Mouse (Mus musculus): ENCODE results near the gene Chrna4. TPM values are rescaled to one million over a fixed set of nuclear protein-coding genes. Genes with fewer than 3 reads are reported as not detected.

The Chrna4 gene
- polyA plus RNA-seq, 1 experiment from 2014 or later = 47.4 TPM

DNA sequence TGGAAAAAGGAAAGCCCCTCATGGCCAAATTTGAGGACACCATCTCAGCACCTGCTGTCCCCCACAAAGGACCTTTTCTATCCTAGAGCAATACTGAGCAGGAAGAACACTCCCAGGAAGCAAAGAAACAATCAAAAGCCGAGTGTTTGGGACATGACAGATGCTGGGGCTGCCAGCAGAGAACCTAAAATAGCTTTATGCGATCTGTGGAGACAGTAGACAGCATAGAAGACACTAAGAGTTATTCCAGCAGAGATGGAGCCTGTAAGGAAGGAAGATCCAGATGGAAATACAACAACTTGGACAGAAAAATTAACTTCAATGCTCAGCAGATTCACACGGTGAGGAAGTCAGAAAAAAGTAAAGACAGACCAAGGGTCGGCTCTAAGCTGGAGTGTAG lies 22.5 kb upstream of the Chrna4 start:
- H3K27ac ChIP-seq (replicated peaks) = no peak overlapping the region
- no peak overlapping the region for H3K4me2 ChIP-seq
- H3K4me3 ChIP-seq (replicated peaks) = no peak overlapping the region
- H3K9ac ChIP-seq (replicated peaks) = no peak overlapping the region
- no peaks in the 10 kb centered on the region for H3K27me3 ChIP-seq (replicated peaks)
- no peak for ATAC-seq (ENCODE audit: low FRiP score)
- H3K36me3 ChIP-seq = no peaks in the 10 kb centered on the region
- H3K9me3 ChIP-seq (replicated peaks) = no peaks in the 10 kb centered on the region
- WGBS = 62% methylated on average over 4 of the region's 4 CpGs
- no peaks in the 10 kb centered on the region; the same call in 1 of the 2 replicates for H3K4me1 ChIP-seq

DNA sequence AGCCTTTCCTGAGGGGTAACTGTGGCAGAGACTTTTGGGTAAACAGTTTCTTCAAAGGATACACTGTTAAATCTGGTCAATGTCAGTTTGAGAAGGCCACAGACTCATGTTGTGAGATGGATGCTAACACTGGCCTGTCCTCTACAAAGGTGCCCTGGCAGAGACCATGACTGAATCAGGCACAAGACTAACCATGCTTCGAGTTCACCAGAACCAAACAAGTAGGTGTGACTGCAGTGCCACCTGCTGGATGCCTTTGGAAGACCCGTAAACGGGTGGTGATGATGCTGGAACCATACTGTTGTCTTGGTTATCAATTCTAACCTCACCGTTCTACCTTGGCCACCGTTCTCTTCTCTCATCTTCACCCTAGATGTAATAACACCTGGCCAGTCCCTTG lies 16.8 kb upstream of the Chrna4 start:
- Histone ChIP-seq H3K4me1 (peaks cover 16% of the 10 kb centered on the region), H3K27ac (replicated peaks) (no peak overlapping the region), H3K36me3 (no peaks in the 10 kb centered on the region), H3K9me3 (replicated peaks) (no peaks in the 10 kb centered on the region), H3K4me3 (replicated peaks) (no peak overlapping the region), H3K9ac (replicated peaks) (no peak overlapping the region), H3K27me3 (replicated peaks) (no peaks in the 10 kb centered on the region), H3K4me2 (no peak overlapping the region)
- 20% methylated on average over 5 of the region's 5 CpGs for WGBS
- peak; percentile 82 for ATAC-seq (ENCODE audit: low FRiP score)

- H3K4me2 ChIP-seq = no peak overlapping the region
- H3K27me3 ChIP-seq (replicated peaks) = no peaks in the 10 kb centered on the region
- H3K36me3 ChIP-seq = no peaks in the 10 kb centered on the region
- H3K4me1 ChIP-seq = peaks cover 16% of the 10 kb centered on the region
- 7% methylated on average over 3 of the region's 3 CpGs for WGBS
- H3K4me3 ChIP-seq (replicated peaks) = no peak overlapping the region
- H3K27ac ChIP-seq (replicated peaks) = no peak overlapping the region
- no peak overlapping the region for H3K9ac ChIP-seq (replicated peaks)
- ATAC-seq (ENCODE audit: low FRiP score) = no peak
- H3K9me3 ChIP-seq (replicated peaks) = no peaks in the 10 kb centered on the region
These were observed 14.8 kb upstream of the Chrna4 start for GRCm38 (mm10) chr2:181058193-181058592.

- Histone ChIP-seq H3K4me1 (peaks cover 16% of the 10 kb centered on the region), H3K9me3 (replicated peaks) (no peaks in the 10 kb centered on the region), H3K4me3 (replicated peaks) (no peak overlapping the region), H3K36me3 (no peaks in the 10 kb centered on the region), H3K9ac (replicated peaks) (no peak overlapping the region), H3K4me2 (no peak overlapping the region), H3K27ac (replicated peaks) (no peak overlapping the region), H3K27me3 (replicated peaks) (no peaks in the 10 kb centered on the region)
- no peak for ATAC-seq (ENCODE audit: low FRiP score)
- 30% methylated on average over 8 of the region's 8 CpGs for WGBS
These were observed 14.0 kb upstream of the Chrna4 start for GRCm38 (mm10) chr2:181057341-181057740.

- H3K27me3 ChIP-seq (replicated peaks) = no peaks in the 10 kb centered on the region
- no peak for ATAC-seq (ENCODE audit: low FRiP score)
- no peaks in the 10 kb centered on the region for H3K36me3 ChIP-seq
- H3K4me3 ChIP-seq (replicated peaks) = no peak overlapping the region
- no peak overlapping the region for H3K9ac ChIP-seq (replicated peaks)
- peaks cover 6% of the 10 kb centered on the region for H3K4me1 ChIP-seq
- H3K27ac ChIP-seq (replicated peaks) = no peak overlapping the region
- H3K9me3 ChIP-seq (replicated peaks) = no peaks in the 10 kb centered on the region
- WGBS = 94% methylated on average over 1 of the region's 1 CpGs
- no peak overlapping the region for H3K4me2 ChIP-seq
These were observed 8.8 kb upstream of the Chrna4 start for GRCm38 (mm10) chr2:181052171-181052570.

DNA sequence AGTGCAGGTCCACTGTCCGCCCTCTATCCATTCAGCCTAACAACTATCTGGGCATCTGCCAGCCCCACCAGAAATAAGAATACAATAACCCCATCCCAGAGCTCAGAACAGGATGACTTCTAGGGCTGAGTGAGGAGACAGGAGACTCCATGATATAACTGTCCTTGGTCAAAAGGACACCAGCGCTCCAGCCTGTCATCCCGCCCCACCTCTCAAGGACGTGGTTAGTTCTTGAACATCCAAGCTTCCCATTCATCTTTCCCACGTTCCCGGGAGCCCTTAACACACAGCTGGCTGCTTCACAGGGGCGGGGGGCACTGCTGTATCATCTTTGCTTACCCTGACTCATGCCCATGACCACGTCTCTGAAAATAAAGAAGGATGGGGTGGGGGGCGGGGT lies 5.6 kb upstream of the Chrna4 start:
- no peaks in the 10 kb centered on the region for H3K9me3 ChIP-seq (replicated peaks)
- no peak overlapping the region for H3K4me2 ChIP-seq
- H3K27me3 ChIP-seq (replicated peaks) = no peaks in the 10 kb centered on the region
- peaks cover 7% of the 10 kb centered on the region for H3K4me1 ChIP-seq
- H3K27ac ChIP-seq (replicated peaks) = no peak overlapping the region
- H3K9ac ChIP-seq (replicated peaks) = no peak overlapping the region
- H3K4me3 ChIP-seq (replicated peaks) = no peak overlapping the region
- WGBS = 82% methylated on average over 9 of the region's 9 CpGs
- H3K36me3 ChIP-seq = no peaks in the 10 kb centered on the region
- ATAC-seq (ENCODE audit: low FRiP score) = no peak

DNA sequence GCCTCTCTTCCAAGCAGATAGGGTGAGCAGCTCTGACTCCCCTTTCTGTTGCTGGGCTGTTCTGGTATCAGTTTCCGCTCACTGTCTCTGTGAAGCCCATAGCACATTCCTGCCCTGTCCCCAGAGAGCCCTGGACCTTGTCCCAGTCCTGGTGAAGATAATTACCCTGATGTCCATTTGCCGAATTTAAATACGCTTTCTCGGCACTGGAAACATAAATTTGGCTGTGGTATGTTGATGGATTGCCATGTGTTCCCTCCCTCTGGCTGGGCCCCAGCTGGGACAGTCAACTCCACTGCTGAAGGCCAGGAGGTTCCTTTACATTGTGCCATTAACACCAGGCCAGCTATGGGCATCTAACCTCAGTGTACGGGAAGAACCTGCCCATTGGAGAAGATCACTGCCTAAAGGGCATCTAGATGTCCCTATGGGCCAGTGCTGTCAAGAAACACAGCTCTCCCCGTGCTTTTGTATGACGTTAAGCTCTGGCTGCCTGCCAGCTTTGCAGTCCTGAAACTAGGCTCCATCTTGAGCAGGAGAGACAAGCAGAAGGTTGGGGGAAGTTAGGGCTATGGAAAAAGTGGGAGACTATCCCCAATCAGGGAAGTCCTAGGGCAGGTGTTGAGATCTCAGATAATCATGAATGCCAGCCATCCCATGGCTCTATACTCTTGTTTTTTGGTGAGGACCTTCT lies 5.1 kb upstream of the Chrna4 start:
- ATAC-seq (ENCODE audit: low FRiP score) = peak; percentile 26; the same call in 1 of the 2 replicates
- Histone ChIP-seq H3K9ac (replicated peaks) (no peak overlapping the region), H3K4me1 (peaks cover 12% of the 10 kb centered on the region), H3K4me3 (replicated peaks) (no peak overlapping the region), H3K4me2 (no peak overlapping the region), H3K36me3 (no peaks in the 10 kb centered on the region), H3K9me3 (replicated peaks) (no peaks in the 10 kb centered on the region), H3K27ac (replicated peaks) (no peak overlapping the region), H3K27me3 (replicated peaks) (no peaks in the 10 kb centered on the region)
- WGBS = 19% methylated on average over 7 of the region's 7 CpGs

DNA sequence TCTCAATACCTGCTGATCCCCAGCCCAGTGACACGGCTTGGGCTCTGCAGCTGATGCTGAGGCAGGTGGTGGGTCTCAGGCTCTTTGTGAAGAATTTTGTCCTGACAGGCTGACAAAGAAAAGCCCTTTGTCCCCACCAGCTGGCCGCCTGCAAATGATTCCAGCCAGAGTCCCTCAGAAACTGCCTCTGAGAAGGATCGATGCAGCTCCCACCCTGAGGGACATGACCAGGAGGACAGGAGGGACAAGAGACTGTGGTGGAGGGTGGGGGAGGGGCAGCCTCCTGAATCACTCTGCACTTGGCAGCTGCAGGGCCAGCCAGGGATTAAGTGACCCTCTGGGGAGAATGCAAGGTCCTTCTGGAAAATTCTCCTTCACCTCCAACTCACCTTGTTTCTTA lies 655 bp upstream of the Chrna4 start:
- ATAC-seq (ENCODE audit: low FRiP score) = no peak
- WGBS = 8% methylated on average over 3 of the region's 3 CpGs
- Histone ChIP-seq H3K4me1 (peaks cover 40% of the 10 kb centered on the region), H3K4me2 (no peak overlapping the region), H3K9me3 (replicated peaks) (no peaks in the 10 kb centered on the region), H3K9ac (replicated peaks) (0 out of 2 replicates have a peak overlapping the region, but pooled peaks have one; percentile 10), H3K4me3 (replicated peaks) (no peak overlapping the region), H3K36me3 (no peaks in the 10 kb centered on the region), H3K27me3 (replicated peaks) (peaks cover 5% of the 10 kb centered on the region), H3K27ac (replicated peaks) (peak overlapping the region; percentile 13; the same call in 1 of the 2 replicates)

DNA sequence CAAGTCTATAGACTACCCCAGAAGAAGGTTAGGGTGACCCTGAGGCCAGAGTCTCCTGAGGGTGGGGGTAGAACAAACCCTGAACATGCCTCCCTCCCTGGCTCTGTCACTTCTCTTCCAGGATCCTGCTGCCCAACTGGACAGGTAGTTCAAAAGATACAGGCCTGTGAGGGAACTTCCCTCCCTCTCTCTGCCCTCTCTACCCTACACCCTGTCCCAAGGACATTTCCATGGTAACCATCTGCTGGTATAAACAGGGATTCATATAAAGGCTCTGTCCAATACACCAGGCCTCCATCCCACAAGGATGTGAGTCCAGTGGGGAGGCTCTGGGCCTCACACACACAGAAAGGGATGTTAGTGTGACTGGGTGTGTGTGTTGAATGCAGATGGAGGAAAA lies 970 bp downstream of the Chrna4 start:
- Histone ChIP-seq H3K36me3 (no peaks in the 10 kb centered on the region), H3K27ac (replicated peaks) (0 out of 2 replicates have a peak overlapping the region, but pooled peaks have one; percentile 54), H3K4me3 (replicated peaks) (no peak overlapping the region), H3K9ac (replicated peaks) (no peak overlapping the region), H3K9me3 (replicated peaks) (no peaks in the 10 kb centered on the region), H3K27me3 (replicated peaks) (peaks cover 5% of the 10 kb centered on the region), H3K4me1 (peaks cover 48% of the 10 kb centered on the region), H3K4me2 (no peak overlapping the region)
- ATAC-seq (ENCODE audit: low FRiP score) = no peak

GRCm38 (mm10) chr2:181041941-181042340 lies 1.4 kb downstream of the Chrna4 start:
- H3K36me3 ChIP-seq = no peaks in the 10 kb centered on the region
- H3K9me3 ChIP-seq (replicated peaks) = no peaks in the 10 kb centered on the region
- peaks cover 52% of the 10 kb centered on the region for H3K4me1 ChIP-seq
- no peak overlapping the region for H3K4me2 ChIP-seq
- no peak overlapping the region for H3K9ac ChIP-seq (replicated peaks)
- H3K27me3 ChIP-seq (replicated peaks) = peaks cover 6% of the 10 kb centered on the region
- ATAC-seq (ENCODE audit: low FRiP score) = no peak
- H3K4me3 ChIP-seq (replicated peaks) = no peak overlapping the region
- 0 out of 2 replicates have a peak overlapping the region, but pooled peaks have one; percentile 11 for H3K27ac ChIP-seq (replicated peaks)
- WGBS = 2% methylated on average over 7 of the region's 7 CpGs

DNA sequence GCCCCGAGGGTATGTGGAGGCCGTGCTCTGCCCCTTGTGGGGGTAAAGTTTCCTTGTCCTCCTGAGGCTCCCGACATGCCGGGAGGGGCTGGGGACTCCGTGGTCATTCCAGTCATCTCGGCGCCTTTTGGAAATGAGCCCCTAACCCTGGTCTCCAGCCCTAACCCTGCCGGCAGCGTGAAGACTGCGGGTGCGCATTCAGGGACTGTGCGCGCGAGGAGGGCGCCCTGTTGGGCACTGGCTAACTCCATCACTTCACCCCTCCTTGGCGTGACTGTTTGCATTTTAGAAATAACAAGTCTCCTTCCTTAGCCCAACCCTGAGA lies 4.0 kb downstream of the Chrna4 start:
- H3K9ac ChIP-seq (replicated peaks) = peak overlapping the region; percentile 67
- no peaks in the 10 kb centered on the region for H3K36me3 ChIP-seq
- WGBS = 0% methylated on average over 16 of the region's 16 CpGs
- H3K4me2 ChIP-seq = peak overlapping the region; percentile 90
- peak; percentile 14; the same call in 1 of the 2 replicates for ATAC-seq (ENCODE audit: low FRiP score)
- H3K9me3 ChIP-seq (replicated peaks) = no peaks in the 10 kb centered on the region
- peak overlapping the region; percentile 57 for H3K4me3 ChIP-seq (replicated peaks)
- peaks cover 52% of the 10 kb centered on the region for H3K4me1 ChIP-seq
- H3K27ac ChIP-seq (replicated peaks) = peak overlapping the region; percentile 66
- peaks cover 8% of the 10 kb centered on the region for H3K27me3 ChIP-seq (replicated peaks)

GRCm38 (mm10) chr2:181038644-181039355 lies 4.5 kb downstream of the Chrna4 start:
- H3K9ac ChIP-seq (replicated peaks) = peak overlapping the region; percentile 67
- H3K4me2 ChIP-seq = peak overlapping the region; percentile 90
- ATAC-seq (ENCODE audit: low FRiP score) = peak; percentile 42; the same call in 1 of the 2 replicates
- peaks cover 49% of the 10 kb centered on the region for H3K4me1 ChIP-seq
- H3K4me3 ChIP-seq (replicated peaks) = peak overlapping the region; percentile 57
- under 1% methylated on average over 54 of the region's 63 CpGs for WGBS
- H3K9me3 ChIP-seq (replicated peaks) = no peaks in the 10 kb centered on the region
- H3K27ac ChIP-seq (replicated peaks) = peak overlapping the region; percentile 66
- H3K36me3 ChIP-seq = no peaks in the 10 kb centered on the region
- H3K27me3 ChIP-seq (replicated peaks) = peaks cover 8% of the 10 kb centered on the region
